Mouse (Mus musculus): ENCODE measurements around the gene Gm8165. TPM values are rescaled to one million over a fixed set of nuclear protein-coding genes. Genes with fewer than 3 reads are reported as not detected.
"Not testable (repeated sequence)": the region's sequence is repeated elsewhere in the genome, so short reads cannot be mapped to it uniquely, and the experiment has no call there.

Gene Gm8165
- not detected in 2 replicates for total RNA-seq (2017)

DNA sequence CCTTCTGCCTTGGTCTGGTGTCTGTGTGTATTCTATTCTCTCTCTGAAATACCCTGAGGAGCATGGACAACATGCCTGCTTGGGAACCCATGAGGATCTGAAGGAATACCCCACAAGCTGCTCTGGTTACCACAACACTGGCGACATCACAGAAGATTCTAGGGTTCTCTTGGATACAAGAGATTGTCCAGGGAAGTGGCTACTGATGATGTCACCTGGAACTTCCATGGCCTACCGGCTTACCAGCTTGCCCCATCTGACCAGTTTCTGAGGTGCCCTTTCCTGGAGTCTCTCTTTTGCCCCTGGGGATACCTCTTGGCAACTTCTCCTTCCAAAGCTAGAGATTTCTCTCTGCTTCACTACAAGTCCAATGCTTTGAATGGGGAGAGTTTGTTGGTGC is at the start of gene Gm8165:
Gene Gm8165 (minus strand): TSS at position 101 of the 400 bp plus-strand sequence.
- not testable (repeated sequence) for ATAC-seq (replicated peaks; ENCODE audit: low read depth, poor library complexity, severe bottlenecking)

DNA sequence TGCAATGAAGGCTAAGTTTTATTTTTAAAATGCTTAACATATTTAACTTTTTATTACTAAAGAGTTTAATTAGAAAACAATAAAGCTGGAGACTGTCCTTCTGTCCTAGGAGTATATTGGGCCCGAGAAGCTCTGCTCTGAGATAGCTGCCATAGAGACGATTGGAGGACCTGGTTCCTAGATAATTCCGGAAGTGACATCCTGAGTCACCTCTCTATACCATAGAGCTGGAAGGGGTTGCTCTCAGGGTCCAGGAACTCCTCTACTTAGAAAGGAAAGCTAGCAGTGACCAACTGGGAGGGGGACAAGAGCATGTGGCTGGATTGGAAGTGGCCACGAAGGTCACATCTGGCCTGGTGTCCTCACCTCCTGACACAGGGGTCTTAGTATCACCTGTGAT is 20.6 kb upstream of the Gm8165 start, which contains the start of gene Gm7324:
Gene Gm7324 (plus strand): TSS at position 208 of the 400 bp plus-strand sequence.
- not testable (repeated sequence) for ATAC-seq (replicated peaks; ENCODE audit: low read depth, poor library complexity, severe bottlenecking)

Other genes starting within 250 kb of the Gm8165 start
- gene Gm5799, start 133.6 kb downstream of the Gm8165 start, total RNA-seq (2017) = not detected in 2 replicates
- not detected in 2 replicates for gene Gm17654, start 98.1 kb downstream of the Gm8165 start, total RNA-seq (2017)
- gene Gm10375, start 69.2 kb downstream of the Gm8165 start, total RNA-seq (2017) = not detected in 2 replicates
- gene Gm7324, start 20.6 kb upstream of the Gm8165 start, total RNA-seq (2017) = 18.5 and 19.1 TPM in 2 replicates
- not detected in 2 replicates for gene Gm16506, start 50.3 kb upstream of the Gm8165 start, total RNA-seq (2017)
- gene Gm6526, start 70.7 kb upstream of the Gm8165 start, total RNA-seq (2017) = not detected in 2 replicates
- not detected in 2 replicates for gene Gm8180, start 107.5 kb upstream of the Gm8165 start, total RNA-seq (2017)
- 0.18 TPM in 1 of 2 replicates, not detected in the other for gene Ear1, start 198.3 kb upstream of the Gm8165 start, total RNA-seq (2017)
- not detected in 2 replicates for gene Ear10, start 246.4 kb upstream of the Gm8165 start, total RNA-seq (2017)
- 8.5 and 9.1 TPM in 2 replicates for gene Gm8113, start 248.2 kb upstream of the Gm8165 start, total RNA-seq (2017)

Data from common myeloid progenitor, adult 5-6 weeks (primary cell).